Mouse (Mus musculus): ENCODE results near the gene Ep400.
A peak's percentile ranks its signal among the peaks of the same experiment; 100 is the strongest.
"Not testable (repeated sequence)": the region's sequence is repeated elsewhere in the genome, so short reads cannot be mapped to it uniquely, and the experiment has no call there.

The Ep400 gene

GRCm38 (mm10) chr5:110779998-110780760 is 9.7 kb upstream of the Ep400 start, which contains the start of gene Pus1:
TSS of gene Pus1 (minus strand) at chr5:110780659.
- DNase-seq (ENCODE audit: low read depth), result peak; percentile 81

DNA sequence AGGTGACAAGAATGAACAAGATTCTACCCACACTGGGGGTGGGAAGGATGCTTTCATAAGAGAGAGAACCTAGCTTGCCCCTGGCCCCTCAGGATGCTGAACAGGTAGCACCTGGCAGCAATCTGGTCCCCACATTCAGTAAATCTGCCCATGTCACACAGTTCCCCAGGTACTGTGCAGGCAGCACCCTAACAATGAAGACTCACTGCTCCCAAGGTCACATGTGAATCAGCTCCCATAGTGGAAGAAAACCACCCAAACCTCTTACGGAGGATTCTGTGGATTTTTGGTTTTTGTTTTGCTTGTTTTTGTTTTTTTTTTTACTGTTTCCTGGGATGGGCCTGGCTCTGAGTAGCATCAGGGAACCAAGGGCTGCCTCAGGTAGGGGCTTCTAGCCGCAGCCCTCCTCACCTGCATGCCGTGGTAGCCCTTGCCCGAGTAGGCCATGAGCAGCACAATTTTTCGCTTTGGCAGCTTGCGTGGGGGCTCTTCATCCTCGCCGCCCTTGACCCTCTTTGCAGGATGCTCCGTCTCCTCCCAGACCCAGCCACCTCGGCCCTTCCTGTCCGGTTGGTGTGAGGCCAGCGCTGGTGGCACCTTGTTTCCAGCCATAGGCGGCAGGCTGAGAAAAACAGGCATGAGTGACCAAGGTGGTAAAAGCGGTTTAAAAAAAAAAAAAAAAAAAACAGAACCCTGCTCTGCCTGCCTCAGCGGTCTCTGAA is 8.9 kb upstream of the Ep400 start:
- peak; percentile 21 for DNase-seq (ENCODE audit: low read depth)

DNA sequence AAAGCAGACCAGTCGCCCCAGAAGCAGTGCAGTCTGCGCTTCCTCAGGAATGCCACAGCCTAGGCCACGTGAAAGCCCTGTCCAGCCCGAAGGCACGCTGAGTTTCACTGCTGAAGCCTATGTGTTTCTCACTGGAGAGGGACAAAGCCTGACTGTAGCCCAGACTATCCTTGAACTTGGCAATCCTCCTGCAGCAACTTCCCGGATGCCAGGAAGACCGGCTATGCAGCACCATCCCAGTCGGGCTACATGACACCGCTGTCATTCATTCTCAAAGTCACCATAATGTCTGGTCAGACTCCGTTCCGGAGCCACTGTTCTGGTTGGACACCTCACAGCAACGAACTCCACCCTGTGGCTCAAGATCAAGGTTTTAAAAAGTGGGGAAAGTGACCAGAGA is 7.7 kb upstream of the Ep400 start:
- no peak for DNase-seq (ENCODE audit: low read depth)

DNA sequence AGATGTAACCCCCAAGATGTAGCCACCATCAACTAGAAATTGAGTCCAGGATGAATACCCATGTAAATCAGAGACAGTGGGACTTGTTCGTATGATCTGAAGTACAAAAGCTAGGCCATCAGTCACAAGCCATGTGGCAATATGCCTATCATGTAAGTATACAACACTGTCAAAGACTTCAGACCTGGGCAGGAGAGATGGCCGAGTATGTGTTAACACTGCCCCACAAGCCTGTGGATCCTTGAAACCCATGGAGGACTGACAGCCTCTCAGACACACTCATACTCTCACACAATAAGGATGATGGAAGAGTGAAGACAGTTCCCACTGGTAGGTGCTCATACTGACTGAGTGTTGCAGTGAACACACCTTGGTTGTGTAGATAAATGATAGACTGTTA is 5.6 kb upstream of the Ep400 start:
- DNase-seq (ENCODE audit: low read depth), result no peak

GRCm38 (mm10) chr5:110774511-110774910 is 4.0 kb upstream of the Ep400 start:
- no peak for DNase-seq (ENCODE audit: low read depth)

DNA sequence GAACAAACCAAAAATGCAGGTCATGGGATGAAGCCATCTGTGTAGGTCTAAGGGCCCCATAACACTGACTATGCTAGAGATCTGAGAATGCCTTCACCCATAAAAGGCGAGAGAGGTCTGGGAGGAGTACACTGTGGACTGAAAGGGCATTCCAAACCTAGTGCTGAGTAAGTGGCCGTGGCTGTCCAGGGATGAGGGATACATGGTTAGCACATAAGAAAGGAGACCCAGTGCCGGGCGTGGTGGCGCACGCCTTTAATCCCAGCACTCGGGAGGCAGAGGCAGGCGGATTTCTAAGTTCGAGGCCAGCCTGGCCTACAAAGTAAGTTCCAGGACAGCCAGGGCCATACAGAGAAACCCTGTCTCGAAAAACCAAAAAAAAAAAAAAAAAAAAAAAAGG is 2.4 kb upstream of the Ep400 start:
- DNase-seq (ENCODE audit: low read depth), result not testable (repeated sequence)

DNA sequence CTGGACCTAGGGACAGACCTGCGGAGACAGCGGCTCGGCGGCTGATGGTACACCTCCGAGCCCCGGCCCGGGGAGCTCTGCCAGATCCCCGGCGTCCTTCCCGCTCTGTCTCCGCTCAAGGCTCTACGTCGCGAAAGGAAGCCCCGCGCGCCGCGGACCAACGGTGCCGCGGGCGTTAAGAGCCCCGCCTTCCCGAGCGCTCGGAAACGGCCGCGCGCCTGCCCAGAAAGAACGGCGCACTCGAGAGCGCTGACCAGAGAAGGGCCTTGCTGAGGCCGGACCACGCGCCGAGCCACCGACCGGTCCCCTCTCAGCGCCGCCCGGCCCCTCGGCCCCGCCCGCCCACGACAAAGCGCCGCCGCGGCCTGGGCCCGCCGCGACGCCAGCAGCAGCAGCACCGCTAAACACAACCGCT is 479 bp downstream of the Ep400 start:
- peak; percentile 71 for DNase-seq (ENCODE audit: low read depth)

DNA sequence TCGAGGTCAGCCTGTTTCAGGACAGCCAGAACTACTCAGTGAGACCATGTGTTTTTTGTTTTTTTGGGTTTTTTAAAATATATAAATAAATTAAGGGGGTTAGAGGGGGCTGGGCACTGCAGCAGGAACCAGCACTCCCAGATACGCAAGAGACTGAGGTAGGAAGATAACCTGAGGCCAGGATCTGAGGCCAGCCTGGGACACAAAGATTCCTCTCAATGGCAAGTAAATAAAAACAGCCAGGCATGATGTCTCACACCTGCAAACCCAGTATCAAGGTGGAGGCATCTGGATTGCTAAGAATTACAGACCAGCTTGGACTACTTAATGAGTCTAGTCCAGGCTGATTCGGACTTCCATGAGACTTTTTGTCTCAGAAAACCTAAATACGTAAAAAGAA is 1.2 kb downstream of the Ep400 start:
- peak; percentile 39 for DNase-seq (ENCODE audit: low read depth)

DNA sequence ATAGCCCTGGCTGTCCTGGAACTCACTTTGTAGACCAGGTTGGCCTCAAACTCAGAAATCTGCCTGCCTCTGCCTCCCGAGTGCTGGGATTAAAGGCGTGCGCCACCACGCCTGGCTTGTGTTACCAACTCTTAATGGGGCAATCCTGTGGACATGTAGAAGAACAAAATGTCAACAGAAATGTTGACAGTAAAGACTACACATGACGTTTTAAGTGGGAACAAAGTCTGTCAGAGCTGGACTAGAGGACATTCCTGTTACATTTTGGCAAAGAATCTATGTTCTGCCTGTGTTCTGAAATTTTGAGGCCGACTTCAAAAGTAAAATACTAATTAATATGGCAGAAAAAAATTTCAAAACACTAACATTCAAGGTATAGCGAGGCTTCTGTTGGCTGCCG is 6.6 kb downstream of the Ep400 start:
- DNase-seq (ENCODE audit: low read depth), result no peak

DNA sequence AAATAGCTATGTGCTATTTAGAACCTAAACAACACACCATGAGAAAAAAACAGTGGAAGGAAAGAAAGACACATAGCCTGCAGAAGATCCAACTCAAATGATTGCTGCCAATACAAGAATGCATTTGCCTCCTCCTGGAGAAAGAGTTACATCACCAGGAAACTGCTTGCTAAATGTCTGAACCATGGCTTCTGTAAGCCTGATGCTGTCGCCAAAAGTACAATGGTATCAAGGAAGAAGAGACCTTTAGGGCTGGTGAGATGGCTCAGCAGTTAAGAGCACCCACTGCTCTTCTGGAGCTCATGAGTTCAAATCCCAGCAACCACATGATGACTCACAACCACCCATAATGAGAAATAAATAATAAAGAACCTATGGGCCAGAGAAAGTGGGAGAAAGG is 25.5 kb downstream of the Ep400 start:
- no peak for DNase-seq (ENCODE audit: low read depth)

GRCm38 (mm10) chr5:110739496-110740275 is 30.8 kb downstream of the Ep400 start:
- no peak for DNase-seq (ENCODE audit: low read depth)

DNA sequence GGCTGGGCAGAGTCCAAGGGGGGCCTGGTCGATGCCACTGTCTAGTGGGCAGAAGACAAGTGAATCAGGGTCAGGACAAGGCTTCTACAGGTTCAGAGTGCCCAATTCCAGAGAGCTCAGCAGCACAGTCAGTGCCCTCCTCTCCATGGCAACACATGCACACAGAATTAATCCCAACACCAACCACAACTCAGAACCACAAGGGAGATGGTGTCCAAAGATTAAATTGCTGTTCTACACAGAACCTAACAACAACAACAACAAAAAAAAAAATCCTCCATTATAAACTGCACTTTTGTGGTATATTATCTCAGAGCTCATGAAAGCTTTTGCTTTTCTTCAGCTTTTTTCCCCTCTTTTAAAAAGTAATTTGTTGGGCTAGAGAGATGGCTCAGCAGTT is 34.9 kb downstream of the Ep400 start:
- DNase-seq (ENCODE audit: low read depth), result no peak

DNA sequence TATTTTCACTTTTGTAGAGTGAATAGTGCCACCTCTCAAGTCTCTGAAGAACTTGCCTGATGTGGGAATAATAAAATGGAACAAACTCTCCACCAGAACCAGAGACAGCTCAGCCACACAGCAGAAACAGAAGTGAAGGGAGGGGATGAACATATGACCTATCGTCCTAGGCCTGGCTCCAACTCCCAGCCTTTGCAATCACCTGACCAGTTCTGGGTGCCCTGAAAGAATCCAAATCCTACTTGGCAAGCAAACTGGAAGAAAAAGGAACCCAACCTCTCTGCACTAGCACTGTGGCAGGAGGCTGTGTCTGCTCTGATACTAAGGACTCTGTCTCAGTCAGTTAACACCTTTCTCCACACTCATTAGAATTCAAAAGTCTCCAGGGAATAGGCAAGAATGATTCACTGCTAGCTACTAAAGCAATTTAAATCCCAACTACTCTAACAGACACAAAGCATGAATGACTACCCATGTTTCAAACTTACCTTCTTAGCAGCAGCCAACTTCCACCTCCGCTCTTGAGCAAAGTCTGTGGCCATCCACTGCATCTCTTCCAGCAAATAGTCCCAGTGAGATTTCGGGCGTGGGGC is 37.2 kb downstream of the Ep400 start:
- DNase-seq (ENCODE audit: low read depth), result no peak

GRCm38 (mm10) chr5:110731227-110731626 is 39.3 kb downstream of the Ep400 start:
- DNase-seq (ENCODE audit: low read depth), result no peak

- no peak for DNase-seq (ENCODE audit: low read depth)
Measured at GRCm38 (mm10) chr5:110727850-110728249, 42.7 kb downstream of the Ep400 start.

GRCm38 (mm10) chr5:110723543-110723942 is 47.0 kb downstream of the Ep400 start:
- no peak for DNase-seq (ENCODE audit: low read depth)

DNA sequence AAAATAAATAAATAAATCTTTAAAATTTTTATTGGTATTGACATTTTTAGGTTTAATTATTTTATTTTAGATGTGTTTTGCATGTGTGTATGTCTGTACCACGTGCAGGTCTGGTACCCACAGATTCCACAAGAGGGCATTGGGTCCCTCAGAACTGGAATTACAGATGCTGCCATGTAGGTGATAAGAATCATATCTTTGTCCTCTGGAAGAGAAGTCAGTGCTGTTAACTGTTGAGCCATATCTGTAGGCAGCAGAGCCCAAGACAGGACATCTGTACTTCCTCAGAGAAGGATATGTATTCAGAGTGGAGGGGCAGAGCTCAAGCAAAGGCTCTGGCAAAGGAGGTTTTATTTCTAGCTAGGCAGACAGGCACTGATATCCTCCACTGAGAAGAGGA is 49.1 kb downstream of the Ep400 start:
- not testable (repeated sequence) for DNase-seq (ENCODE audit: low read depth)

DNA sequence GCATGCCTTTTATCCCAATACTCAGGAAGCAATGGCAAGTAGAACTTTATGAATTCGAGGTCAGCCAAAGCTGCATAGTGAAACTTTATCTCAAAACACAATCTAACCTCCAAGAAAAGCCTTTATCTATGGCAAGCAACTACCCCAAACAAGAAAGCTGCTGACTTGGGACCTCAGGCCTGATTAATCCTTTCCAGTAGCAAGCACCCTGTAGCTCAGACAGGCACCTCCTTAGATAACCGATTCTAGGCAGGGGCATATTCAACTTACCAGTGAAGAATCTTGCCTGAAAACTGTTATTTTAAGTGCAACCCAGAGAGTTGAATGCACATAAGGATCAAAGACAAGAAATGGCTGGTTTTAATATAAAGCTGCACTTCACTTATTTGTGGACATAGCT is 59.1 kb downstream of the Ep400 start:
- DNase-seq (ENCODE audit: low read depth), result no peak

DNA sequence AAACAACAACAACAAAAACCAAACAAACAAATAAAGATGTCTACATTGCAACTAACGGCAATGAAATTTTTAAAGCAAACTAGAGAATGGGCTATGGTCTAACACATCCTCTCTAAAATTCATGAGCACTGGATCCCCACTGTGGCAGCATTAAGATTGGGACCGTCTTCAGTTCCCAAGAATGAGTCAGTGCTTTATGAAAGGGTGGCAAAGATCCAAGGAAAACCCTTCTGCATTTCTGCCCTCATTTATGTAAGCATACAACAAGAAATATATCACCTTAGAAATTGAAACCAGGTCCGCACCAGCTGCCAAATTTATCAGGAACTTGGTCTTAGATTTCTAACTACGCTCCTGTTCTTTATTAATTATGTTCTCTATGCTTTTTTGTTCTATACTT is 61.3 kb downstream of the Ep400 start:
- DNase-seq (ENCODE audit: low read depth), result no peak

- DNase-seq (ENCODE audit: low read depth), result no peak
Measured at GRCm38 (mm10) chr5:110704004-110704403, 66.5 kb downstream of the Ep400 start.

DNA sequence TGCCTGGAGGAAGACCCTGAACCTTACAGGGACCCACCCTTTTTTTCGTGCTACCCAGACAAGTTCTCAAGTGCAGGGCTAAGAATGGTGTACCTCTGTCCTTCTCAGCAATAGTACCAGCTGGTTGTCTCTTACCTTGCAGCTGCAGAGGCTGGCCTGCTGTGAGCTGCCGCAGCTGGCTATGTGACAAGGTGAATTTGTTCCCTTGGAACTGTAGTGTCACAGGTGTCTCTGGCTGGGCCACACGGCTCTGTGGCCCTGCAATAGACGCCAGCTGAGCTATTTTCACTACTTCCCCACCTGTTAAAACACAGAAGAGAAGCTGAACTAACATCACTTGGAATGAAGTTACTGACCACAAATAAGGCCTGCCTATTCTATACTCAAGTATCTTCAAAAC is 71.9 kb downstream of the Ep400 start:
- no peak for DNase-seq (ENCODE audit: low read depth)

DNA sequence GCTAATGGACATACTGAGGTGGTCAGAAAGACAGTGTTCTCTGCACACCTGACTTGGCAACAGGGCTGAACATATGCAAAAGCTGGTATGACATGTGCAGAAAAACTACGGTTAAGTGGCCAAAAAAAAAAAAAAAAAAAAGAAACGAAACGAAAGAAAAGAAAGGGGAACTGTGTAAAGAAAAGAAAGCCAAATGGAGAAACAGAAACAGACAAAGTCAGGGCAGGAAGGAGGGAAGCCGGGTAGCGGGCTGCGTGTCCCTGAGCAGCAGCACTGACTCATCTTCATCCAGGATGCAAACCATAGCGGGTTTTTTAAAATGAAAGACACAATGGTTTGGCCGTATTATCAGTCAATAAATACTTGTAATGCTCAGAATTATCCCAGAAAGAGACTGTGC is 88.5 kb downstream of the Ep400 start:
- DNase-seq (ENCODE audit: low read depth), result no peak
